Mouse (Mus musculus) liver, embryonic 11.5 days (tissue): ENCODE results near the gene Arid1a. TPM values are rescaled to one million over a fixed set of nuclear protein-coding genes. Genes with fewer than 3 reads are reported as not detected.

Experiments
- ATAC-seq: fragments of 200-750 bp; cut with Nextera tagmentation; replicated peaks from 2 replicates; pipeline ENCODE4 v1.8.0; 2017; ENCODE audit warnings: moderate number of reproducible peaks, mild to moderate bottlenecking, moderate TSS enrichment, moderate library complexity; ENCODE audit not compliant: low FRiP score
- DNase-seq: peaks from one replicate; pipeline ENCODE4 v3.0.0-alpha.2; 2017; ENCODE audit warnings: low spot score
- H3K27ac ChIP-seq: fragments of 300-500 bp; sonication (generic); 2 replicates; pipeline ENCODE4 v1.5.1; 2014; ENCODE audit warnings: mild to moderate bottlenecking, low read depth, low read length, control low read depth
- H3K27me3 ChIP-seq: fragments of 300-500 bp; sonication (generic); replicated peaks from 2 replicates; pipeline ENCODE4 v1.6.1; 2014; ENCODE audit warnings: low read length, mixed read lengths; ENCODE audit not compliant: control insufficient read depth, insufficient read depth
- H3K36me3 ChIP-seq: fragments of 300-500 bp; sonication (generic); 2 replicates; pipeline ENCODE4 v1.6.1; 2014; ENCODE audit warnings: mild to moderate bottlenecking, low read length, moderate library complexity, mixed read lengths; ENCODE audit not compliant: control insufficient read depth, insufficient read depth
- H3K4me1 ChIP-seq: fragments of 300-500 bp; sonication (generic); replicated peaks from 2 replicates; pipeline ENCODE4 v1.6.1; 2014; ENCODE audit warnings: low read length, mixed read lengths; ENCODE audit not compliant: control insufficient read depth, insufficient read depth
- H3K4me2 ChIP-seq: fragments of 300-500 bp; sonication (generic); 2 replicates; pipeline ENCODE4 v1.6.1; 2014; ENCODE audit warnings: mild to moderate bottlenecking, control low read depth, moderate library complexity
- H3K4me3 ChIP-seq: fragments of 300-500 bp; sonication (generic); 2 replicates; pipeline ENCODE4 v1.5.1; 2014; ENCODE audit warnings: low read depth, low read length, control low read depth
- H3K9ac ChIP-seq: fragments of 300-500 bp; sonication (generic); 2 replicates; pipeline ENCODE4 v1.6.1; 2014; ENCODE audit warnings: low read depth, low read length, control low read depth
- H3K9me3 ChIP-seq: fragments of 300-500 bp; sonication (generic); 2 replicates; pipeline ENCODE4 v1.6.1; 2016; ENCODE audit warnings: low read length, inconsistent platforms, mixed read lengths; ENCODE audit not compliant: control insufficient read depth
- WGBS: fragments of 180-500 bp; shearing (Covaris S2); extraction: QIAGEN DNeasy Blood & Tissue Kit; methylation state at CpG from one replicate; pipeline ENCODE4 v1.1.7; 2014; 5-methylcytosine and 5-hydroxymethylcytosine counted together
- polyA plus RNA-seq: library from polyadenylated mRNA; unstranded; fragments of >200 nt; fragmentation: Nextera tagmentation; extraction: Ambion mirVana; gene quantifications from 2 replicates; pipeline ENCODE4 v1.2.1, GENCODE M21; 2014

The Arid1a gene
- polyA plus RNA-seq, 1 experiment from 2014 or later: 32.4 TPM

DNA sequence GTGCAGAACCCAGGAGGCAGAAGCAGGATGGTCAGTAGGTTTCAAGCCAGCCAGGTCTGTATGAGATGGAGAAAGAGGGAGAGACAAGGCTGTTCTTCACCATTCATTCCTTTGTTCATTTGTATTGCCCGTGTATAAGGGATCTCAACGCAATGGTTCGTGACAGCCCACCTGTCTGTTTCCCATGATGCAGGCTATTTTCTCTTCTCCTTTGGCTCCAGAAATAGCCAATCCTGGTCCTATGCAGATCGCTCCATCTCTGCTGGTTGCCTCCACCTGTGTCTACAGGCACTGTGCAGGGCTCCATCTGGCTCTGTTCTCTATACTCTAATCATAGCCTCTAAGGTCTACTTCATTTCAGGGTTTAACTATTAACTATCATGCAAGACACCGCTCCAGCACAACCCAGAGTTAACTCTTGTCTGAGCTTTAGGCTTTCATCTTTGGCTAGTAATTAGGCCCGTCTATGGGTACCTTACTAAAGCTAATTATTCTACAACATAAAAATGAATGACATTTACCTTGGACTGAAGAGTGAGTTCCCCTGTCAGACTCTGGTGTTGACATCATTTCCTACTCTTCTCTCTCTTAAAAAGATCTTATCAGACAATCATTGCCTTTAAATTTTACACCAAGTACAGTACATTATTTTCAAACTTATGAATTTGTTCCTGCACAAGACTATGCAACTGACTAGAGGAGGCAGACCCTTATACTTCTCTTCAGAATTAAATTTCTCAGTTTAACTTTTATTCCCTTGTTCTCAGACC, 45.1 kb downstream of the Arid1a start:
- Histone ChIP-seq H3K9me3 (no peaks in the 10 kb centered on the region), H3K36me3 (peaks cover 46% of the 10 kb centered on the region), H3K4me3 (no peak overlapping the region), H3K4me2 (no peak overlapping the region), H3K27ac (no peak overlapping the region), H3K4me1 (peaks cover 30% of the 10 kb centered on the region), H3K9ac (no peak overlapping the region), H3K27me3 (no peaks in the 10 kb centered on the region)
- WGBS: 84% methylated on average over 6 of the region's 6 CpGs
- ATAC-seq (no peak), DNase-seq (no peak)

DNA sequence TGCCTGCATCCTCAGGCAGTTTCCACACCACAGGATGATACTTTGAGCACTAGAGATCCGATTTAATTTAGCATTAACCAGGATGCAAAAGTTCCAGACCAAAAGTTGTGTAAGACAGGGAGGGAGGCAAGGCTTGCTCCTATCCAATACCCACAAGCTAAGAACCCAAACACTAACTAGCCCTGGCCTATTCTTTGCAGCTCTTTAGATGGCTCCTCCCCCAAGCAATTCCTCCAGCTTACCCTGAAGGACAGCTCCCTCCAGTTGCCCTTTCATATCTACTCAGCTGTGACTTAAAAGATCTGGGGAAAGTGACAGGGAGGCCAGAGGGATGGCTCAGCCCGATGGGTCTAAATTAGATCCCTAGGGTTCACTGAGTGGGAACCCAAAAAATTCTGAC, 47.2 kb downstream of the Arid1a start:
- DNase-seq (no peak), ATAC-seq (no peak)
- Histone ChIP-seq H3K36me3 (peaks cover 28% of the 10 kb centered on the region; the same call in 1 of the 2 replicates), H3K27ac (no peak overlapping the region), H3K4me1 (peaks cover 44% of the 10 kb centered on the region), H3K27me3 (no peaks in the 10 kb centered on the region), H3K4me3 (no peak overlapping the region), H3K9ac (no peak overlapping the region), H3K4me2 (no peak overlapping the region), H3K9me3 (no peaks in the 10 kb centered on the region)
- 58% methylated on average over 2 of the region's 2 CpGs for WGBS

DNA sequence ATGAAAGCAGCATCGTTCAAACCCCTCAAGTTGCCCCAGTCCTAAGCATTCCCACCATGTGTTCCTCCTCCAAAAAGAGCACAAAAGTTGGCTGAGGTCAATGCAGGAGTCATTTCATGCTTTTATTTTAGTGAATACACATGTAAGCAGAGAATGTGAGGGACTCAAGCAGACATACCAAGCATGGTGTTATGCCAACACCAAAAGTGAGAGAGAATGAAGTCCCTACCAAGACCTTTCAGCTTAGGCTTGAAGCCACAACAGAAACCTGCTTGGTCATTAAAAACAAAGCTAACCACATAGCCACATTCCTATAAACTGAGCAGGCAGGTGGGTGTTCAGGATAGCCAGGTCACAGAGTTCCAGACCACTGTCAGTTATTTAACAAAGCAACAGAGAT, 49.1 kb downstream of the Arid1a start:
- WGBS: 50% methylated on average over 1 of the region's 1 CpGs
- peaks cover 44% of the 10 kb centered on the region for H3K4me1 ChIP-seq
- no peak for ATAC-seq

DNA sequence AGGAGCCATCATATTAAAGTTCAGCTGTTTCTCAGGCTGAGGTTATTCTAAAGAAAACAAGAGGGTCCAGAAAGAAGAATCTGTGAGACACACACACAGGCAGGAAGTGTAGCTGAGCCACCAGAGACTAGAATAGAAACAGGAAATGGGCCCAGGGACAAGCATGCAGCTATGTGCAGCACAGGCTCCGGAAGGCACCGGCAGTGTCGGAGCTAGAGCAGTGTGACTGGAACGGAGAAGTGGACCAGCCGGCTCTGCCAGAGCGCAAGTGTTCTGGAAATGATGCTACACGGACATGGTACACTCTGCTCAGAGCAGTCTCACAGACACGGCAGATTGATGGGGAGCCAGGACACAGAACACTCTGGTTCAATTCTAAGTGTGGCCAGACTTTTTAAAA, 49.6 kb downstream of the Arid1a start:
- H3K27me3 ChIP-seq: no peaks in the 10 kb centered on the region
- no peak for DNase-seq
- H3K36me3 ChIP-seq: peaks cover 18% of the 10 kb centered on the region
- H3K4me2 ChIP-seq: peak overlapping the region; percentile 45
- H3K4me1 ChIP-seq: peaks cover 44% of the 10 kb centered on the region
- WGBS: 33% methylated on average over 8 of the region's 8 CpGs
- H3K27ac ChIP-seq: peak overlapping the region; percentile 76
- no peak overlapping the region for H3K4me3 ChIP-seq
- no peak overlapping the region for H3K9ac ChIP-seq
- ATAC-seq: peak; percentile 49; the same call in 1 of the 2 replicates
- no peaks in the 10 kb centered on the region for H3K9me3 ChIP-seq

More for the DNA sequence above, 49.1 kb downstream of the Arid1a start:
- Histone ChIP-seq H3K9ac (no peak overlapping the region), H3K27me3 (no peaks in the 10 kb centered on the region), H3K9me3 (no peaks in the 10 kb centered on the region), H3K36me3 (peaks cover 19% of the 10 kb centered on the region), H3K4me2 (peak overlapping the region; percentile 21), H3K27ac (peak overlapping the region; percentile 76), H3K4me3 (no peak overlapping the region)
- no peak for DNase-seq

DNA sequence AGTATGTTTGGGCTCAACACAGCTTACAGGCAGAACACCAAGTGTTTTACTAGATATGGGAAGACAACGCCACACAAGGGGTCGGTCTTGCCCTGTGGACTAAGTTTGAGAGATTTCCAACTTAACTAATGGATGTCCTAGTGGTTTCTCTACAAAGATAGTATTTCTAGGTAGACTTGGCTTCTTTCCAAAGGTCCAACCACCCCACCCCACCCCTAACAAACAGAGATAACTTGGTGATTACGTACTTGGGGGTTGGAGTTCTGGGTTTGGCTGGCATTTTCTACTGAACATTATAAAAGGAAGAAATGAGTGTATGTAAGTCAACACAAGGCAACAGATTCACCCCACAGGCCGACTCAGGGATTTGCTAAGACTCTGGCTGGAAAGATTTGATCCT, 51.5 kb downstream of the Arid1a start:
- DNase-seq: no peak
- no peaks in the 10 kb centered on the region for H3K27me3 ChIP-seq
- H3K9ac ChIP-seq: no peak overlapping the region
- peaks cover 44% of the 10 kb centered on the region for H3K4me1 ChIP-seq
- 73% methylated on average over 4 of the region's 4 CpGs for WGBS
- no peaks in the 10 kb centered on the region for H3K9me3 ChIP-seq
- peaks cover 23% of the 10 kb centered on the region for H3K36me3 ChIP-seq
- no peak overlapping the region for H3K4me3 ChIP-seq
- ATAC-seq: no peak
- H3K27ac ChIP-seq: no peak overlapping the region
- no peak overlapping the region for H3K4me2 ChIP-seq

DNA sequence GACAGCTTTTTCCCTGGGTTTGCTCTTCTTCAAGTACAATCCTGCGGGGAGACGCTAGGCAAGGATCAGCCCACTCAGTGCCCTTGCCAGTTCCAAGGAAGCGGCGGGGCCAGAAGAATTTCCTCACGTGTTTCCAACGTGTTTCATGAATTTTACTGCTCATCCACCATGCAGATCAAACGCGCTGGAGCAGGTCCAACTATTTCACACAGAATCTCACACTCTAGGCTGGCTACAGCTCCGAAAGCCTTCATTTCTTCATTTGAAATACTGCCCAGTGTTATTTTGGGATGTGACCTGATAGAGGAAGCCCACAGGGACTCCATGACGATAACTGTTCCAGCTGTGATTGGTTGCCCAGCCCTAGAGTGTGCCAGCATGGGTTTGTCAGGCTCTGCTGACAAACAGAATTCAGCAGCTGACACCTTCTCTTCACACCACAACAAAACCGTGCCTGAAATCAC, 55.6 kb downstream of the Arid1a start:
- no peaks in the 10 kb centered on the region for H3K27me3 ChIP-seq
- DNase-seq: no peak
- peaks cover 32% of the 10 kb centered on the region for H3K36me3 ChIP-seq
- no peak overlapping the region for H3K4me2 ChIP-seq
- H3K4me1 ChIP-seq: peaks cover 9% of the 10 kb centered on the region
- H3K9ac ChIP-seq: no peak overlapping the region
- ATAC-seq: no peak
- 87% methylated on average over 11 of the region's 11 CpGs for WGBS
- H3K4me3 ChIP-seq: no peak overlapping the region
- no peaks in the 10 kb centered on the region for H3K9me3 ChIP-seq
- no peak overlapping the region for H3K27ac ChIP-seq

DNA sequence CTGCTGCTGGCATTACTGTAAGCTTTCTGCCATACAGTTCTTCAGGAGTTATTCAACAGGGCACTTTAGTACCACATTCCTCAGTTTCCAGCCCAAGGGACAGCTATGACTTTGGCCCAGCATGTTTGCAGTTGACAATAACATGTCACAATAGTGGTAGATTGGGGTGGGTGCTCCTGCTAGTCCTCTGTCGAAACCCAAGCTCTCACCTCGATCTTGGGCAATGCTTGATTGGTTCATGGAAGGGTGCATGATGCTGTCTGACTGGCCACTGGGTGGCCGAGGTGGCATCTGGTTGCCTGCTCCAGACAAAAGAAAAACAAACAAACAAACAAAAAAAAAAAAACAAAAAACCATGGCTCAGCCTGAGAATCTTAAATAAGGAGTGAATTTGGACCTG, 61.2 kb downstream of the Arid1a start:
- Histone ChIP-seq H3K9ac (no peak overlapping the region), H3K36me3 (peaks cover 68% of the 10 kb centered on the region), H3K27me3 (no peaks in the 10 kb centered on the region), H3K4me2 (no peak overlapping the region), H3K9me3 (no peaks in the 10 kb centered on the region), H3K4me3 (no peak overlapping the region), H3K27ac (no peak overlapping the region), H3K4me1 (0 out of 2 replicates have a peak, but pooled peaks cover 3% of the 10 kb centered on the region)
- no peak for ATAC-seq
- 82% methylated on average over 3 of the region's 3 CpGs for WGBS
- DNase-seq: no peak

DNA sequence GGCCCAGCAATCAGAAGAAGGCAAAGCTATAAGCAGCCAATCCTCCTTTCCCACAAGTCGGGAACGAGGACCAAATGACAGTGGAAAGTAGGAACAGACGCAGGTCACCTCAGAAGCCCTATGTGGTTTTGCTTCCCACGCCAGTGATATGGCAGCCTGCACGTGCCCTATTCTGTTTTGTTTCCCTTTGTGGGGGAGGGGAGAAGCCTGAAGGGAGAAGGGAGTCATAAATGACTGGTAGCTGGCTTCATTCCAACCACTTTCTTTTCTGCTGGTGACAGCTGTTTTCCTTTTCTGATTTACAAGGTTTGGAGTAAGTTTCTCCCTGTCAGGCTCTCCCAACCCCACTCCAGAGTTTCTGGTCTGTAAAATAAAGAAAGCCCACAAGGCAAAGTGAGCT, 66.3 kb downstream of the Arid1a start:
- H3K4me3 ChIP-seq: no peak overlapping the region
- H3K27me3 ChIP-seq: no peaks in the 10 kb centered on the region
- no peak overlapping the region for H3K4me2 ChIP-seq
- H3K27ac ChIP-seq: no peak overlapping the region
- H3K36me3 ChIP-seq: peaks cover 88% of the 10 kb centered on the region
- H3K9me3 ChIP-seq: no peaks in the 10 kb centered on the region
- DNase-seq (no peak), ATAC-seq (no peak)
- no peak overlapping the region for H3K9ac ChIP-seq
- H3K4me1 ChIP-seq: peaks cover 8% of the 10 kb centered on the region; the same call in 1 of the 2 replicates
- 52% methylated on average over 5 of the region's 5 CpGs for WGBS
